Mouse (Mus musculus): ENCODE measurements around the gene Dennd1a.

The Dennd1a gene

GRCm38 (mm10) chr2:38111655-38112351, 175.4 kb downstream of the Dennd1a start:
- DNase-seq (ENCODE audit: low spot score) = no peak

DNA sequence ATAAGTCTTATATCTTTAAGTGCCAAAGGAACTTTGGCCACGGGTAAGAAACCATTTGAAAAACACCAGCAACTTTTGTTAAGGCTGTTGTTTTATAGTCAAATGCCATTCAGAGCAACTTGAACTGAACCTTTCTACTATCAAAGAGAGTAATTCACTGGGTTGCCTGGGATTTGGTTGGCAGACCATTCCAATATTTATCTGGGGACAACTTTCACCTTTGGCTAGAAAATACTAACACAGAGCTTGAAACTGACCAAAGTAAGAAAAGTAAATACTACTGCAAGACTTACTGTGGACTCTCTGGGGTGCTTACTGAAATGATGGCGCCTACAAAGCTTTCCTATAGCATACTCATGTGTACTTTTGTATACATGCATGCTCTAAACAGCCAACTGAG, 178.6 kb downstream of the Dennd1a start:
- DNase-seq (ENCODE audit: low spot score) = no peak

- DNase-seq (ENCODE audit: low spot score) = no peak
Observed at GRCm38 (mm10) chr2:38102674-38103073, 184.5 kb downstream of the Dennd1a start.

DNA sequence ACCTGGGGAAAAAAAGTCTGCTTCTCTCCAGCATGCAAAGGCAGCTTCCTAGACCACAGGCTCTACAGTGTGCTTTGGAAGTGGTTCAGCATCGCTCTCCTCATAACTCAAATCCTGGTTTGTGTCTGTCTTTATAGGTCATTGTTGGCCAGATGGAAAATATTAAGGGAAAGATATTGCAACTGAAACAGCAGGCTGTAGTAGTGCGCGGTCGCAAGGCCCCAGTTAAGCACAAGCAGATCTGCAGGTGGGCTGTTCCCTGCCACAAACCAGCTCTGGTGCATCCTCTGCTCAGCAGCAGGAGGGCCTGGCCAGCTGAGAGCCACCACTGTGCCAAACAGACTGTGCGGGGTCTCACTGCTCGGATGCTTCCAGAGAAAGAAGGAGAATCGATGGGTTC, 186.9 kb downstream of the Dennd1a start:
- no peak for DNase-seq (ENCODE audit: low spot score)

- no peak for DNase-seq (ENCODE audit: low spot score)
Observed at GRCm38 (mm10) chr2:38099120-38099773, 187.9 kb downstream of the Dennd1a start.

DNA sequence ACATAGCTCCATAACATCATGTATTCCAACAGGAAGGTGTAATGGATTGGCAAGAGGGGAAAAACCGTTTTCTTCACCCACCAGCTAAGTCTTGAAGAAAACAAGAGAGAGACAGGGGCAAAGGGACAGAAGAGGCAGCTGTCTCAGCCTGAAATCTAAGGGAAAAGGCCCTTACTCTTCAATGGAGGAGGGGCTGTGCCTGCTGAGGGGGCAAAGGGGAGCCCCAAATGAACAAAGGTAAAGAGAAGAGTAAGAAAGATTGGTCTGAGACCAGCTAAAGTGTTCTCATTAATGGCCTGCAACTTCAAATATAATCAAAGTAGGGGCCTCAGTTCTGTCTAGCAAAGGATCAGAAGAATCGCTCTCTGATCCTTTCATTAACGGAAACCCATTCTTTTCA, 189.7 kb downstream of the Dennd1a start:
- no peak for DNase-seq (ENCODE audit: low spot score)

DNA sequence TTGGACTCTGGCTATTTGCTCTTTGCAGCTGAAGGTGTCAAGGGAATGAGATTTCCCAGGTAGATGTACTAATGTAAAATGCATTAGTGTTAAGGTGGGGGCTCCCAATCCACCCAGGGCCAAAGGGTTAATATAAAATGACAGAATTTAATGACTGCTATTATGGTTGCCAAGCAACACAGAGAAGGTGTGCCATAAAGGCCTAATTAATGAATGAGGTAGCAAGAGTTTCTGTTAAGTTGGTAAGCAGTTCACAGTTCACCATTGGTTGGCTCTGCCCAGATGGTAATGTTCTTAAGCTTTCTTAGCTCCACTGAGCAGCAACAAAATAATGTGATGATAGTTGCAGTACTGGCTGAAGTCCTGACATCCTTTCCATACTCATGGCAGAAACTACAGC, 190.9 kb downstream of the Dennd1a start:
- no peak for DNase-seq (ENCODE audit: low spot score)

DNA sequence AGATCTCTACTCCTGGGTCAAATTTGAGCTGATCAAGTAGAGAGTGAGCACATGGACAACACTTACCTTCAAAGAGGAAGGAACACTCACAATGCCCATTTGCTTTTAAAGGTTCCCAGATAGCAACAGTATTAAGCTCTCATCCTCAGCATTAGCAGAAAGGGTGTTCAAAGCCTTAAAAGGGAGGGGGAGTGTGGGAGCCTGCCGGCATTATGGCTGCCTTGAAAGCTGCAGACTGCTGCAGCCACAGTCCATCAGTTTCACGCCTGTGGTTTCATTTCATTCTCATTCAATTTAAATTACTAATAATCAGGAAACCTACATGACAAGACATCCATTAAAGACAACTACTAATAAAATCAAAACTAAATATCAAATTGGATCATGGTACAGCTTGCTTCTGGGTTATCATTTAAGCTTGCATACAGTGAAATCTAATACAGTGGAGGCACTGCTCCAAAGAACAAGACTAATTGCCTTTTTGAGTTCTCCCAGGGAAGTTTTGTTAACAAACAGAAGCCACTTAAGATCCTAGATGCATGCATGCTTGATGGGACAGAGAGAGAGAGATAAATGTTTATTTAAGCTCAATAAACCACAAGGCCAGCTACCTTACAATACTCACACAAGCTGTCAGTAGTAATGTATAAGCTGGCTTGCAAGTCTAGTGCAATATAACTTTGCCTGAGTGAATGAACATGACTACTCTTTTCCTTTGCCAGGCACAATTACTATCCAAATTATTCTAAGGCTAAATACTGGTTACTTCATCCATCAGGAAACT, 192.6 kb downstream of the Dennd1a start:
- no peak for DNase-seq (ENCODE audit: low spot score)

- no peak for DNase-seq (ENCODE audit: low spot score)
Observed at GRCm38 (mm10) chr2:38093968-38094367, 193.2 kb downstream of the Dennd1a start.

- DNase-seq (ENCODE audit: low spot score) = no peak
Observed at GRCm38 (mm10) chr2:38093242-38093641, 193.9 kb downstream of the Dennd1a start.

DNA sequence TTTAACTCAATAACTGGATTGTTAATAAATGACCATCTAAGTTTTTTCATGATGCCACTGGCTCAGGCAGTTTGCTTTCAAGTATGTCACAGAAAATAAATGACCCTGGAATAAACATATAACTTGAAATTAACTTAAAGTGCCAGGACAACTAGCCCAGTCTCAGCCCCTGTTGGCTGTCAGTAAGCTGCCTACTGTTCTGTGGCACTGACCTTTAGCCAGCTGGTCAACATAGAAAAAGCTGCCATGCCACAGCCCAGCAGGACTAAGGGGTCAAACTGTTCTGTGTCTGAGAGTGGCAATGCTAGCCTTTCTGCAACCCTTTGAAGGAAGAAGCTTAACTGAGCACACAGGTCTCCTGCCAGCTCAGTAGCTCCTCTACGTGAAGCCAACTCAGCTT, 198.8 kb downstream of the Dennd1a start:
- no peak for DNase-seq (ENCODE audit: low spot score)

- DNase-seq (ENCODE audit: low spot score) = no peak
Observed at GRCm38 (mm10) chr2:38085058-38085457, 202.1 kb downstream of the Dennd1a start.

- no peak for DNase-seq (ENCODE audit: low spot score)
Observed at GRCm38 (mm10) chr2:38083251-38083650, 203.9 kb downstream of the Dennd1a start.

GRCm38 (mm10) chr2:38074495-38074894, 212.7 kb downstream of the Dennd1a start:
- DNase-seq (ENCODE audit: low spot score) = no peak

GRCm38 (mm10) chr2:38072061-38072460, 215.1 kb downstream of the Dennd1a start:
- DNase-seq (ENCODE audit: low spot score) = no peak

GRCm38 (mm10) chr2:38068171-38068572, 219.0 kb downstream of the Dennd1a start:
- DNase-seq (ENCODE audit: low spot score) = no peak

GRCm38 (mm10) chr2:38065914-38066313, 221.3 kb downstream of the Dennd1a start:
- no peak for DNase-seq (ENCODE audit: low spot score)

GRCm38 (mm10) chr2:38064266-38064665, 222.9 kb downstream of the Dennd1a start:
- no peak for DNase-seq (ENCODE audit: low spot score)

- DNase-seq (ENCODE audit: low spot score) = no peak
Observed at GRCm38 (mm10) chr2:38062156-38062555, 225.0 kb downstream of the Dennd1a start.

- no peak for DNase-seq (ENCODE audit: low spot score)
Observed at GRCm38 (mm10) chr2:38061474-38061873, 225.7 kb downstream of the Dennd1a start.

- no peak for DNase-seq (ENCODE audit: low spot score)
Observed at GRCm38 (mm10) chr2:38052440-38052839, 234.8 kb downstream of the Dennd1a start.

GRCm38 (mm10) chr2:38051485-38052085, 235.6 kb downstream of the Dennd1a start:
- DNase-seq (ENCODE audit: low spot score) = no peak

GRCm38 (mm10) chr2:38048996-38049395, 238.2 kb downstream of the Dennd1a start:
- no peak for DNase-seq (ENCODE audit: low spot score)

Measured in left cerebral cortex, adult 11 months (tissue).